Mouse (Mus musculus) MEL (cell line): ENCODE results near the gene Itk. TPM values are rescaled to one million over a fixed set of nuclear protein-coding genes. Genes with fewer than 3 reads are reported as not detected.

Experiments used
- DNase-seq: peaks from one replicate; pipeline ENCODE4 v3.0.0; 2011; ENCODE audit warnings: low read depth, low spot score
- H3K27ac ChIP-seq: 2 replicates; pipeline ENCODE4 v1.5.1; 2012; ENCODE audit warnings: low read depth, mild to moderate bottlenecking, control low read depth, low read length, moderate library complexity; ENCODE audit not compliant: control insufficient read depth
- H3K27me3 ChIP-seq, 2 experiments: fragments of 150-350 bp in 1 of 2; sonication (generic) in 1 of 2; 2 replicates each; pipeline ENCODE4 v1.6.1; 2012; ENCODE audit warnings: low read length in 2 of 2, mild to moderate bottlenecking in 2 of 2, improper control_type of control experiment in 1 of 2, moderate library complexity in 1 of 2; ENCODE audit not compliant: insufficient read depth in 2 of 2, control insufficient read depth in 1 of 2
- H3K36me3 ChIP-seq, 2 experiments: 2 replicates each; pipeline ENCODE4 v1.6.1; 2012 to 2014; ENCODE audit warnings: low read length in 2 of 2, improper control_type of control experiment in 1 of 2, inconsistent platforms in 1 of 2, mild to moderate bottlenecking in 1 of 2; ENCODE audit not compliant: insufficient read depth in 2 of 2, control insufficient read depth in 1 of 2
- H3K4me1 ChIP-seq, 2 experiments: fragments of 150-350 bp in 1 of 2; sonication (generic) in 1 of 2; 2 replicates each; pipeline ENCODE4 v1.6.1; 2012; ENCODE audit warnings: low read length in 2 of 2, improper control_type of control experiment in 1 of 2, mild to moderate bottlenecking in 1 of 2; ENCODE audit not compliant: insufficient read depth in 2 of 2, control insufficient read depth in 1 of 2
- H3K4me3 ChIP-seq, 2 experiments: fragments of 150-350 bp in 1 of 2; sonication (generic) in 1 of 2; 2 replicates each; pipeline ENCODE4 v1.5.1; 2012; ENCODE audit warnings: low read depth in 2 of 2, low read length in 2 of 2, mild to moderate bottlenecking in 2 of 2, moderate library complexity in 2 of 2, control low read depth in 1 of 2, improper control_type of control experiment in 1 of 2; ENCODE audit not compliant: control insufficient read depth in 1 of 2, insufficient read depth in 1 of 2
- H3K79me2 ChIP-seq: 2 replicates; pipeline ENCODE4 v1.6.1; 2012; ENCODE audit warnings: mild to moderate bottlenecking, low read length, moderate library complexity; ENCODE audit not compliant: control insufficient read depth, poor library complexity, insufficient read depth
- H3K9ac ChIP-seq: 2 replicates; pipeline ENCODE4 v1.6.1; 2012; ENCODE audit warnings: low read depth, mild to moderate bottlenecking, control low read depth, low read length, moderate library complexity; ENCODE audit not compliant: control insufficient read depth, poor library complexity, severe bottlenecking
- H3K9me3 ChIP-seq: fragments of 150-350 bp; sonication (generic); replicated peaks from 2 replicates; pipeline ENCODE4 v1.6.1; 2012; ENCODE audit warnings: mild to moderate bottlenecking, low read length, improper control_type of control experiment, moderate library complexity; ENCODE audit not compliant: insufficient read depth
- BHLHE40 ChIP-seq: IDR thresholded peaks from 2 replicates; pipeline ENCODE4 v1.6.1; 2012; ENCODE audit warnings: low read depth, mild to moderate bottlenecking, inconsistent platforms, low read length, improper control_type of control experiment, borderline replicate concordance
- CHD2 ChIP-seq: IDR thresholded peaks from 2 replicates; pipeline ENCODE4 v1.6.1; 2011; ENCODE audit warnings: low read length, improper control_type of control experiment
- GATA1 ChIP-seq: IDR thresholded peaks from 2 replicates; pipeline ENCODE4 v1.6.1; 2011; ENCODE audit warnings: low read depth, low read length, improper control_type of control experiment
- MXI1 ChIP-seq: IDR thresholded peaks from 2 replicates; pipeline ENCODE4 v1.6.1; 2011; ENCODE audit warnings: mild to moderate bottlenecking, low read depth, low read length, improper control_type of control experiment
- POLR2AphosphoS2 ChIP-seq: IDR thresholded peaks from 2 replicates; pipeline ENCODE4 v1.6.1; 2011; ENCODE audit warnings: low read length, improper control_type of control experiment
- SIN3A ChIP-seq: IDR thresholded peaks from 2 replicates; pipeline ENCODE4 v1.6.1; 2012; ENCODE audit warnings: low read length, improper control_type of control experiment, inconsistent platforms
- SMC3 ChIP-seq: IDR thresholded peaks from 2 replicates; pipeline ENCODE4 v1.6.1; 2011; ENCODE audit warnings: low read depth, low read length, improper control_type of control experiment
- ZKSCAN1 ChIP-seq: IDR thresholded peaks from 2 replicates; pipeline ENCODE4 v1.6.1; 2012; ENCODE audit warnings: low read depth, mild to moderate bottlenecking, inconsistent platforms, low read length, improper control_type of control experiment, moderate library complexity
- ZMIZ1 ChIP-seq: IDR thresholded peaks from 2 replicates; pipeline ENCODE4 v1.6.1; 2012; ENCODE audit warnings: low read depth, mild to moderate bottlenecking, inconsistent platforms, low read length, improper control_type of control experiment, moderate library complexity
- polyA plus RNA-seq, 2 experiments: library from polyadenylated mRNA; stranded (reverse) in 1 of 2; unstranded in 1 of 2; fragments of >175 nt in 1 of 2; fragments of >200 nt in 1 of 2; gene quantifications; 2 replicates each; pipeline versions ENCODE4 v1.2.1 to v1.2.4; 2012; ENCODE audit warnings: low replicate concordance in 2 of 2, low read depth in 1 of 2; ENCODE audit not compliant: insufficient read length in 2 of 2, insufficient read depth in 1 of 2, missing spikeins in 1 of 2
- total RNA-seq: library from RNA; depleted of rRNA; stranded (reverse); fragments of 300-350 nt; gene quantifications from 2 replicates; pipeline ENCODE4 v1.2.3, GENCODE M21; 2012

Itk gene
- total and polyA plus RNA-seq, 3 experiments = not detected

DNA sequence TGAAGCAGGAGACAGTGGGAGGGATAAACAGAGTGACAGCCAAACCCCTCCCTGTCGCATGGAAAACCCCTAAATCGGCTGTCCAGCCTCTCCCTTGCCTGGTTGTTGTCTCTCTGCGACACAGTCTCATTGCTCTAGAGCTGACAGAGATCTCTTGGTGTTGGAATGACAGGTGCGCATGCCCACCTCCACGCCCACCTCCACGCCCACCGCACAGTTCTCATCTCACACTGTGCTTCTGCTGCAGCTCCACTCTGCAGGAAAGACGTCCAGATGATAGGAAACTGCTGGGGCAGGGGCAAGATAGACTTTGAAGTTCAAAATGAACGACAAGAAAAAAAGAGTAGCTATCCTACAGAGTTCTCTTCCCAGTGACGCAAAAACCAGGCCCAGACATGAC is 85.2 kb downstream of the Itk start:
- H3K4me3 ChIP-seq = no peak overlapping the region
- H3K4me1 ChIP-seq = peaks cover 0 to 10% of the 10 kb centered on the region in 2 experiments; a peak in 2 of 4 replicates
- DNase-seq = no peak
- H3K9me3 ChIP-seq = no peaks in the 10 kb centered on the region
- H3K79me2 ChIP-seq = no peaks in the 10 kb centered on the region
- H3K9ac ChIP-seq = no peak overlapping the region
- no peak overlapping the region for H3K27ac ChIP-seq
- TF ChIP-seq CHD2 (no peak), POLR2AphosphoS2 (no peak), MXI1 (no peak), ZKSCAN1 (no peak)
- H3K27me3 ChIP-seq = no peaks in the 10 kb centered on the region
- peaks cover 0 to 7% of the 10 kb centered on the region in 2 experiments; a peak in 2 of 4 replicates for H3K36me3 ChIP-seq

DNA sequence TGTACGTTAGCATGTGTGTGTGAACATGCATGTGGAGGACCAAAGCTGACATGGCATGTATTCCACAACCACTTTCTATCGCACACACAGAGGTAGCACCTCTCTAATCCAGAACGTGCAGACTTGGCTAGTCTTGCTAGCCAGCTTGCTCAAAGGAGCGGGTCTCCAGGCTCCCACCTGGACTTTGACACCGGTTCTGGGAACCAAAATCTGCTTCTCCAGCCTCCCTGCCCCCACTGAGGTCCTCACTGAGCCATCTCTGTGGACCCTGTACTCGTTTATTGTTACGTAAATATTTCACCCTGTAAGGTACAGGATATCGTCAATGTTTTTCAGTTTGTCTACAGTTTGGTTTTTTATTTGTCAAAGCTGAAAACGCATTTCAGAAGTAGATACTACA is 86.8 kb downstream of the Itk start:
- TF ChIP-seq SIN3A (no peak), MXI1 (no peak), CHD2 (no peak)
- TF ChIP-seq, all 39 proteins: peak for 0
- no peak for DNase-seq
- H3K36me3 ChIP-seq = peaks cover 0 to 7% of the 10 kb centered on the region in 2 experiments; a peak in 2 of 4 replicates
- H3K9me3 ChIP-seq = no peaks in the 10 kb centered on the region
- H3K27me3 ChIP-seq = no peaks in the 10 kb centered on the region
- H3K79me2 ChIP-seq = no peaks in the 10 kb centered on the region
- H3K9ac ChIP-seq = no peak overlapping the region
- H3K4me1 ChIP-seq = peaks cover 0 to 10% of the 10 kb centered on the region in 2 experiments; a peak in 2 of 4 replicates
- H3K4me3 ChIP-seq = no peak overlapping the region
- H3K27ac ChIP-seq = no peak overlapping the region

DNA sequence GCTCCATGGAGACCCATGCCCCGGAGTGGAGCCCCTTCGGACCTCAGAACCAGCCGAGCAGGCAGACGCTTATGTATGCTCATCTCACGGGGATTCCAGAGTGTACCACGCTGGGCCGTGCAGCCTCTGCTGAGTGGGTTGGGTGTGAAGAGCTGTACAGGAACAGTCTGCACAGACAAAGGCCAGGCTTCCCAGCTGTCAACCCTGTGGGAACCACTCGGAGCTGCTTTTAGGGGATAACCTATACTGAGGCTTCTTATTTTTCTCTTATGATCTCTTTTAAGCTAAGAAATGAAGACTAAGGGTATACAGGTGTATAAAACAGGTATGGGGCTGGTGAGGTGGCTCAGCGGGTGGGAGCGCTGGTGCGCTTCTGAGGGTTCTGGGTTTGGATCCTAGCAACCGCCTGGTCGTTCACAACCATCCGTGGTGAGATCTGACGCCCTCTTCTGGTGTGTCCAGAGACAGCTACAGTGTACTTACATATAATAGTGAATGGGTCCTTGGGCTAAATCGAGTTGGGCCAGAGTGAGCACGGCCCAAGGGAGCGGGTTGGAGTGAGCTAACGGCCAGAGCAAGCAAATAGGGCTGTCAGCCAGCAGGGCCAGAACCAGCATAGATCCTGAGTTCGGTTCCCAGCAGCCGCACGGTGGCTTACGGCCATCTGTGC is 87.6 kb downstream of the Itk start:
- H3K79me2 ChIP-seq = no peaks in the 10 kb centered on the region
- H3K27ac ChIP-seq = no peak overlapping the region
- TF ChIP-seq SMC3 = no peak
- no peak for TF ChIP-seq ZMIZ1
- no peak for TF ChIP-seq BHLHE40
- no peak for TF ChIP-seq GATA1
- no peaks in the 10 kb centered on the region for H3K27me3 ChIP-seq
- peaks cover 0 to 7% of the 10 kb centered on the region in 2 experiments; a peak in 2 of 4 replicates for H3K36me3 ChIP-seq
- no peak for DNase-seq
- no peaks in the 10 kb centered on the region for H3K9me3 ChIP-seq
- H3K9ac ChIP-seq = no peak overlapping the region
- peaks cover 0 to 10% of the 10 kb centered on the region in 2 experiments; a peak in 2 of 4 replicates for H3K4me1 ChIP-seq
- H3K4me3 ChIP-seq = no peak overlapping the region
